Mouse (Mus musculus) gonadal fat pad, adult 2 months (tissue): Measurements from ENCODE around the gene Psg18. TPM values are rescaled to one million over a fixed set of nuclear protein-coding genes. Genes with fewer than 3 reads are reported as not detected.
"Not testable (repeated sequence)": the region's sequence is repeated elsewhere in the genome, so short reads cannot be mapped to it uniquely, and the experiment has no call there.

ENCODE experiments used
- DNase-seq: peaks from one replicate; pipeline ENCODE4 v3.0.0-alpha.2; 2012; ENCODE audit warnings: low read depth
- polyA plus RNA-seq: library from polyadenylated mRNA; depleted of rRNA; stranded (reverse); fragments of >200 nt; gene quantifications from 2 replicates; pipeline ENCODE4 v1.2.3, GENCODE M21; 2012; rRNA removed

The Psg18 gene
- not detected in 2 replicates for polyA plus RNA-seq

DNA sequence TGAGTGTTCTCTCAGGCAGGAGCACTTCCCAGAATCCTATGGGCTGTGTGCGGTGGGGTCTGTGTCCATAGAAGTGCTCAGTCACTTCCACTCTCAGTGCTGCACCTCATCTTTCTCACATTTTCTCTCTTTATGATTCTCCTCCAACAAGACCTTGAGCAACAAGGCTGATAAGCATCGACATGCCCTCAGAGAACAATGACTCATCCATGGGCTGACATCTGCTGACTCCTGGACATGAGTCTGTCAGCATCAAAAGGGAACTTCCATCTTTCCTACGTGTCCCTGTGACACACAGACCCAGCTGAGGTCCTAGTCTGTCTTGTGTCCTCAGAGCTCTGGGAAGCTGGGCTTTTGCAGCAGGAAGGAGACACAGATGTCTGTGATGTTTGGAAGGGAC, at the start of gene Psg18:
Gene Psg18 (minus strand): TSS at position 101 of the 400 bp plus-strand sequence.
- not testable (repeated sequence) for DNase-seq

DNA sequence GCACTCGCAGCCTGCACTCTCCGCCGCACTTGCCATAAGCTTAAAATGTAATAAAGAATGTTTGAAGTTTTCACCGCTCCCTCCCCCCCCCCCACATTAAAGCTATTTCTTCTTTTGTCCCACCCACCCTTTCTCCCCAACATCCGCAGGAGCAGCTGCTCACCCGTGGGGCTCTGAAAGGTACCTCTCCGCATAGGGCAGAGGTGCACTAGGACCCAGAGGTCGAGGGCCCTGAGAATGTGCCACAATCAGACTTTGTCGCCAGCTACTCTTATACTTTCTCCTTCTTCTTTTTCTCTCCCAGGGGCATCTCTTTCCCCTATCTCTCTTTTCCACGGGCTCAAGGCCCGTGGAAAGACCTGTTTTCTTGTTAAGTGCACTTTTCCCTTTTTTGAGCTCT, 48.6 kb upstream of the Psg18 start:
- no peak for DNase-seq

DNA sequence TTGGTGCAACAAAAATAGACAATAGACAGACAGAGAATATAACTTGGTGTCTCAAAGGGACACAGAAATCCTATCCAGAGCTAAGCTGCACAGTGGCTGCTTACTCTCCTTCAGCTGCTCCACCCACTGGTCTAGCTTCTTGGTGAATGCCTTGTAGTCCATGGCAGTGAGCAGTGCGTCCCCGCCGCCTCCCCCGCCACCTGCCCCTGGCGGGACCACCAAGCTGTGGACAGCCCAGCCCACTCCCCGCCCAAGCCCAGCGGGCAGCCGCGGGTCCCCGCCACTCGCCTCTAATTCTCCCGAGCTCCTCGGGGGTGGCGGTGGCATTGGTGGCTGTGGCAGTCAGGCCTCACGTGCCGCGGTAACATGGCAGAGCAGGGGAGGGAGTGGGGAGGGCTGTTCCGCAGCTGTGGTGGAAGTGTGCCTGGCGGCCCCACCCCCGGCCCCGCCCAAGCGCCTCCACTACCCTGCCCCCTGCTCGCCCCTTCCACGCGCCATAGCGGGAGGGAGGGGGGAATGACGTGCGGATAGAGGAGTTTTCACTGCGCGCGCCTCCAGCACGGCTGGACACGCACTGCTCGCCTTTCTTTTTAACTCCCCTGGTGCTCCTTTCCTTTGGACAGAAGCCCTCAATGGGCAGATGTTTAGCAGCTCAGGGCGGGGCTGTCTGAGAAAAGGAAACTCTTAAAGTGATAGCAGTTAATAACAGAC, 47.9 kb upstream of the Psg18 start:
- DNase-seq: no peak

DNA sequence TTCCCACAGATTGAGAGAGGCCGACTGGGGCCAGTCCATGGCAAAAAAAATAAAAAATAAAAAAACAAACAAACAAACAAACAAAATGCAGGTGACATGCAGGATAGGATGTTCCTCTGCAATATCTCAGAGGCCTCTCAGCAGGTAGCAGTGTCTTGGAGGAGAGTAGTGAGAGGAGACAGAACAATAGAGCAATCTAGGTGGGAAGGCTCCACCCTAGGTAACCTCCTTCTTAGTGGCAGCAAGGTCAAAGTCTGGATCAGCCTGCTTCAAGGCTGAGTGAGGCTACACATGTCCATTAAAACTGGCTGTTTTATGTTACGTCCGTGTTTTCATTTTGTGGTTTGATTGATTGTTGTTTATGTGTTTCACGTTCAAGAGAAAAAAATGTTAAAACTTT, 36.7 kb upstream of the Psg18 start:
- not testable (repeated sequence) for DNase-seq

DNA sequence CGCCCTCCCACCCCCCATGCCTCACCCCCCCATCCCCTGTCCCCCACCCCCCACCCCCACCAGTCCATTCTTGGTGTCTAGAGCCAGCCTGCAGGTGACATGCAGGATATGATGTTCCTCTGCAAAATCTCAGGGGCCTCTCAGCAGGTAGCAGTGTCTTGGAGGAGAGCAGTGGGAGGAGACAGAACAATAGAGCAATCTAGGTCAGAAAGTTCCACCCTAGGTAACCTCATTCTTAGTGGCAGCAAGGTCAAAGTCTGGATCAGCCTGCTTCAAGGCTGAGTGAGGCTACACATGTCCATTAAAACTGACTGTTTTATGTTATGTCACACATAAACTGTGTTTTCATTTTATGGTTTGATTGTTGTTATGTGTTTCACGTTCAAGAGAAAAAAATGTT, 23.5 kb upstream of the Psg18 start:
- DNase-seq: no peak

DNA sequence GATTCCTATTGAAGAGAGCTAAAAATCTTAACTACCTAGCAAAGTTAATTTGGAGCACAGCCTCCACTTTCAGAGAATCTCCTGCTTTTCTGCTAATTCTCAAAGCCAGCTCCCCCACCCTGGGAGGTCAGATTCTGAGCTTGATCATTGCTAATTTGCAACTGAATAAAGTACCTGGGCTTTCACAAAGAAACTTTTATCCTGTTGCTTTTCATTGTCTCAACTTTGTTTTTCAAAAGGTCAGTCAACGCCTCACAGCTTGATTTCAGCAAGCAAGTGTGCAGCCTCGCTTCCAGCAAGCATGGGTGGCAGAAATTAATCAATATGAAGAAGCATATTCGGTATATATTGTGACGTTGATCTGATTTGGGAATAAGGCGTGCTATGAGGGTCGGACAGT, 19.4 kb downstream of the Psg18 start:
- not testable (repeated sequence) for DNase-seq

Other genes with a start within 250 kb of the Psg18 start
- not detected in 2 replicates for gene Igfl3, start 178.5 kb downstream of the Psg18 start, polyA plus RNA-seq
- gene Mill1, start 109.7 kb downstream of the Psg18 start, polyA plus RNA-seq: 0.04 and 0.06 TPM in 2 replicates
- gene Psg28, start 77.0 kb upstream of the Psg18 start, polyA plus RNA-seq: not detected in 2 replicates
- not detected in 2 replicates for gene Psg26, start 129.2 kb upstream of the Psg18 start, polyA plus RNA-seq
- not detected in 2 replicates for gene Psg25, start 177.3 kb upstream of the Psg18 start, polyA plus RNA-seq
- not detected in 2 replicates for gene Psg27, start 212.3 kb upstream of the Psg18 start, polyA plus RNA-seq